In genomic region chr2:127832833-127833190, GRCm38 (mm10) we compare ENCODE assay signal across 10 mouse cellular contexts. TPM values are rescaled to one million over a fixed set of nuclear protein-coding genes. Genes with fewer than 3 reads are reported as not detected.
DNase-seq lines count a peak whose midpoint lies in the region; ATAC-seq and TF ChIP-seq lines count a peak whose summit lies in the region.
"Had no signal": no experiment of that assay in that cellular context is flagged by ENCODE, and none has a peak within 500 bp of the region (broad histone marks: within the 10 kb centered on the region; RNA-seq: fewer than 3 reads in every experiment).

No protein-coding gene starts in this region.

- no peak for ATAC-seq in intestine, postnatal 0 days
- ATAC-seq in intestine, embryonic 16.5 days, result no peak

- H3K4me2 ChIP-seq in intestine, postnatal 0 days (replicated peaks; ENCODE audit: low read depth), result peak overlapping the region; percentile 89; the same call in 1 of the 2 replicates
- H3K4me2 ChIP-seq in intestine, embryonic 16.5 days (ENCODE audit: low read depth, low read length), result no peak overlapping the region

- peaks cover 4% of the 10 kb centered on the region; the same call in 1 of the 2 replicates for H3K27me3 ChIP-seq in intestine, postnatal 0 days (replicated peaks; ENCODE audit: control insufficient read depth, insufficient read depth, low read length)
- H3K27me3 ChIP-seq in intestine, embryonic 16.5 days (replicated peaks; ENCODE audit: control insufficient read depth, insufficient read depth, low read length), result no peaks in the 10 kb centered on the region; the same call in 1 of the 2 replicates

- WGBS in intestine, postnatal 0 days, result 19% methylated on average over 2 of the region's 2 CpGs
- WGBS in intestine, embryonic 16.5 days, result 20% methylated on average over 2 of the region's 2 CpGs

- H3K9me3 ChIP-seq in intestine, postnatal 0 days (ENCODE audit: control insufficient read depth), result no peaks in the 10 kb centered on the region
- no peaks in the 10 kb centered on the region for H3K9me3 ChIP-seq in intestine, embryonic 16.5 days (ENCODE audit: control insufficient read depth, low read length)
- H3K9me3 ChIP-seq: heart, embryonic 13.5 days; stomach, embryonic 15.5 days had no signal

- H3K27ac ChIP-seq in intestine, postnatal 0 days (ENCODE audit: low read depth, low read length), result no peak overlapping the region
- no peak overlapping the region for H3K27ac ChIP-seq in intestine, embryonic 16.5 days (ENCODE audit: low read length)
- H3K27ac ChIP-seq: heart, embryonic 13.5 days; stomach, embryonic 15.5 days had no signal

- H3K9ac ChIP-seq in intestine, postnatal 0 days (ENCODE audit: low read depth, low read length), result no peak overlapping the region
- H3K9ac ChIP-seq in intestine, embryonic 16.5 days (ENCODE audit: low read depth, low read length), result no peak overlapping the region
- H3K9ac ChIP-seq: stomach, embryonic 15.5 days had no signal

- no peaks in the 10 kb centered on the region for H3K4me1 ChIP-seq in intestine, postnatal 0 days (replicated peaks; ENCODE audit: control insufficient read depth, insufficient read depth, low read length)
- 0 out of 2 replicates have a peak, but pooled peaks cover 4% of the 10 kb centered on the region for H3K4me1 ChIP-seq in intestine, embryonic 16.5 days (ENCODE audit: control insufficient read depth, insufficient read depth, low read length)

- no peak overlapping the region for H3K4me3 ChIP-seq in intestine, postnatal 0 days (ENCODE audit: low read depth, low read length)
- H3K4me3 ChIP-seq in intestine, embryonic 16.5 days (ENCODE audit: low read length), result no peak overlapping the region

- no peaks in the 10 kb centered on the region for H3K36me3 ChIP-seq in intestine, postnatal 0 days (ENCODE audit: control insufficient read depth, insufficient read depth)
- no peaks in the 10 kb centered on the region for H3K36me3 ChIP-seq in intestine, embryonic 16.5 days (ENCODE audit: control insufficient read depth, insufficient read depth, low read length)
- H3K36me3 ChIP-seq: stomach, embryonic 15.5 days had no signal

- TF ChIP-seq CTCF in intestine, postnatal 0 days (IDR thresholded peaks at IDR 0.05; ENCODE audit: low read depth), result peak; percentile 76

- peak; percentile 22 to 28 for DNase-seq in B cell, adult 2 months
- DNase-seq in T-cell, adult 2 months (ENCODE audit: low spot score), result peak; percentile 24
- peak; percentile 80 for DNase-seq in induced T-regulatory cell, adult 2 months (ENCODE audit: low read depth)
- DNase-seq in gastrocnemius, adult 8-10 months (ENCODE audit: low spot score in 2 of 2), result no peak
- no peak for DNase-seq in adrenal gland, adult 8-10 months
- DNase-seq in kidney, postnatal 10 days, result no peak

RNA-seq across cellular contexts. Expression of gene Bub1, which starts 1.1 kb away (rescaled TPM):
- 5.1 and 6.3 TPM in 2 replicates for polyA plus RNA-seq in intestine, postnatal 0 days (2015; fragmentation: Nextera tagmentation; extraction: Ambion mirVana)
- 30.8 and 36.8 TPM in 2 replicates for polyA plus RNA-seq in intestine, embryonic 16.5 days (2015; fragmentation: Nextera tagmentation; extraction: Ambion mirVana)
- not detected for total RNA-seq in gastrocnemius, adult 8-10 months (2022)
- 1 to 10 TPM in 2 of 4 experiments, under 1 TPM in 2; 0.52 to 1.1 (median 0.89) TPM for total RNA-seq in adrenal gland, adult 8-10 months (2022)

RNA-seq across cellular contexts. Expression of gene Acoxl, which starts 5.9 kb away (rescaled TPM):
- polyA plus RNA-seq in intestine, postnatal 0 days (2015; fragmentation: Nextera tagmentation; extraction: Ambion mirVana), result 0.13 and 0.25 TPM in 2 replicates
- 0.10 and 0.17 TPM in 2 replicates for polyA plus RNA-seq in intestine, embryonic 16.5 days (2015; fragmentation: Nextera tagmentation; extraction: Ambion mirVana)
- under 1 TPM in 2 of 4 experiments, not detected in 2; 0.10 to 0.13 TPM for total RNA-seq in gastrocnemius, adult 8-10 months (2022)
- 1 to 10 TPM in 2 of 4 experiments, under 1 TPM in 2; 0.38 to 1.9 (median 0.97) TPM for total RNA-seq in adrenal gland, adult 8-10 months (2022)

RNA-seq across cellular contexts. Expression of gene Mtln, which starts 40.5 kb away (rescaled TPM):
- polyA plus RNA-seq in intestine, postnatal 0 days (2015; fragmentation: Nextera tagmentation; extraction: Ambion mirVana), result 50.0 and 50.6 TPM in 2 replicates
- 43.0 and 43.2 TPM in 2 replicates for polyA plus RNA-seq in intestine, embryonic 16.5 days (2015; fragmentation: Nextera tagmentation; extraction: Ambion mirVana)
- 100 to 1,000 TPM; 133 to 144 (median 141) TPM for total RNA-seq in gastrocnemius, adult 8-10 months (2022)
- 100 to 1,000 TPM in 1 of 4 experiments, 10 to 100 TPM in 3; 59.5 to 127 (median 77.8) TPM for total RNA-seq in adrenal gland, adult 8-10 months (2022)

RNA-seq across cellular contexts. Expression of gene Nphp1, which starts 44.1 kb away (rescaled TPM):
- 13.0 and 13.3 TPM in 2 replicates for polyA plus RNA-seq in intestine, postnatal 0 days (2015; fragmentation: Nextera tagmentation; extraction: Ambion mirVana)
- polyA plus RNA-seq in intestine, embryonic 16.5 days (2015; fragmentation: Nextera tagmentation; extraction: Ambion mirVana), result 16.3 and 17.6 TPM in 2 replicates
- 10 to 100 TPM; 21.5 to 28.3 (median 24.5) TPM for total RNA-seq in gastrocnemius, adult 8-10 months (2022)
- total RNA-seq in adrenal gland, adult 8-10 months (2022), result 10 to 100 TPM; 16.8 to 35.0 (median 24.4) TPM

Comparison
In these comparisons a context has a peak if more than half of its experiments do, and no peak if none do; other contexts are left out.
1. DNase-seq: peak in B cell, adult 2 months (2 of 2), T-cell, adult 2 months (single experiment) and induced T-regulatory cell, adult 2 months (single experiment); none in gastrocnemius, adult 8-10 months (0 of 2), adrenal gland, adult 8-10 months (single experiment) and kidney, postnatal 10 days (single experiment).